Mouse (Mus musculus) gonadal fat pad, adult 2 months (tissue): ENCODE results near the gene Esm1. TPM values are rescaled to one million over a fixed set of nuclear protein-coding genes. Genes with fewer than 3 reads are reported as not detected.

ENCODE experiments used
- DNase-seq: peaks from one replicate; pipeline ENCODE4 v3.0.0-alpha.2; 2012; ENCODE audit warnings: low read depth
- polyA plus RNA-seq: library from polyadenylated mRNA; depleted of rRNA; stranded (reverse); fragments of >200 nt; gene quantifications from 2 replicates; pipeline ENCODE4 v1.2.3, GENCODE M21; 2012; rRNA removed

Esm1 gene
- polyA plus RNA-seq = 3.8 and 4.1 TPM in 2 replicates

- no peak for DNase-seq
These were observed at the start of gene Esm1 for GRCm38 (mm10) chr13:113209624-113210023. TSS of gene Esm1 (plus strand) at chr13:113209659.

- DNase-seq = peak; percentile 55
These were observed 45.0 kb upstream of the Esm1 start for GRCm38 (mm10) chr13:113164252-113165005.

- DNase-seq = no peak
These were observed 41.4 kb upstream of the Esm1 start for GRCm38 (mm10) chr13:113168018-113168534.

GRCm38 (mm10) chr13:113170256-113170655 is 39.2 kb upstream of the Esm1 start:
- DNase-seq = no peak

- DNase-seq = no peak
These were observed 35.3 kb upstream of the Esm1 start for GRCm38 (mm10) chr13:113174162-113174561.

- peak; percentile 75 for DNase-seq
These were observed 26.1 kb upstream of the Esm1 start for GRCm38 (mm10) chr13:113183310-113183709.

- no peak for DNase-seq
These were observed 25.7 kb upstream of the Esm1 start for GRCm38 (mm10) chr13:113183720-113184119.

GRCm38 (mm10) chr13:113196808-113197674 is 12.4 kb upstream of the Esm1 start:
- no peak for DNase-seq

GRCm38 (mm10) chr13:113197872-113198502 is 11.5 kb upstream of the Esm1 start:
- no peak for DNase-seq

GRCm38 (mm10) chr13:113199331-113199730 is 10.1 kb upstream of the Esm1 start:
- DNase-seq = no peak

GRCm38 (mm10) chr13:113200726-113201125 is 8.7 kb upstream of the Esm1 start:
- DNase-seq = no peak

- no peak for DNase-seq
These were observed 7.8 kb upstream of the Esm1 start for GRCm38 (mm10) chr13:113201631-113202030.

- no peak for DNase-seq
These were observed 7.3 kb upstream of the Esm1 start for GRCm38 (mm10) chr13:113202184-113202583.

- DNase-seq = no peak
These were observed 6.3 kb upstream of the Esm1 start for GRCm38 (mm10) chr13:113203146-113203545.

- no peak for DNase-seq
These were observed 4.1 kb upstream of the Esm1 start for GRCm38 (mm10) chr13:113205346-113205745.

- no peak for DNase-seq
These were observed 1.9 kb downstream of the Esm1 start for GRCm38 (mm10) chr13:113211345-113211744.

GRCm38 (mm10) chr13:113212401-113212800 is 2.9 kb downstream of the Esm1 start:
- DNase-seq = no peak

- DNase-seq = no peak
These were observed 4.4 kb downstream of the Esm1 start for GRCm38 (mm10) chr13:113213865-113214264.

GRCm38 (mm10) chr13:113221851-113222250 is 12.4 kb downstream of the Esm1 start:
- no peak for DNase-seq

GRCm38 (mm10) chr13:113224105-113224504 is 14.6 kb downstream of the Esm1 start:
- no peak for DNase-seq

- no peak for DNase-seq
These were observed 16.4 kb downstream of the Esm1 start, which contains the start of gene Gzmk for GRCm38 (mm10) chr13:113225811-113226210. TSS of gene Gzmk (minus strand) at chr13:113225908.

- no peak for DNase-seq
These were observed 17.6 kb downstream of the Esm1 start for GRCm38 (mm10) chr13:113227076-113227475.
